Mouse (Mus musculus) c-Kit-negative CD71-positive TER-119-positive erythroid progenitor cells, embryonic 14.5 days (primary cell): ENCODE measurements around the gene Shroom1.
A peak's percentile ranks its signal among the peaks of the same experiment; 100 is the strongest.
"Not testable (repeated sequence)": the region's sequence is repeated elsewhere in the genome, so short reads cannot be mapped to it uniquely, and the experiment has no call there.

Experiments used
- DNase-seq: peaks from one replicate; pipeline ENCODE4 v3.0.0-alpha.2; 2013; ENCODE audit warnings: low read depth, low spot score

Gene Shroom1

GRCm38 (mm10) chr11:53456474-53457371, at the start of gene Shroom1, which contains the start of gene Gm10447:
Shroom1 (plus strand) TSS chr11:53457205.
Gm10447 (minus strand) TSS chr11:53457110.
- DNase-seq = no peak

GRCm38 (mm10) chr11:53411738-53412137, 45.3 kb upstream of the Shroom1 start:
- DNase-seq = no peak

DNA sequence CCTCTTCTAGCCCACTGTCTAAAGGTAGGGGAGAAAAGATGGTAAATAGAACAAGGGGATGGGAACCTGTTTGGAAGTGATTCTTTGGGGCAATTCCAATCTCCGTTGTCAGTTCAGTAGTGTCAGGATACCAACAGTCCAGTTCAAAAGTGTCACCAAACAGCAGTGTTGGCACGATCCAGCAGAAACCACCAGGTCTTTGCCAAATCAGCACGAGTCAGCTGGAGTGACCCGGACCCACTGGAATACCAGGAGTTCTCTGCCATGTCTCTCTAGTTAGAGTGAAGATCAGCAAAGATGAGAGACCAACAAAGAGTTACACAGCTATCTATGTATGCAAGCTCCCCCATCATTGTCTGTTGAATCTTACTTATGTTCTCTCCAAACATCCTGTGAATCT, 43.1 kb upstream of the Shroom1 start:
- no peak for DNase-seq

DNA sequence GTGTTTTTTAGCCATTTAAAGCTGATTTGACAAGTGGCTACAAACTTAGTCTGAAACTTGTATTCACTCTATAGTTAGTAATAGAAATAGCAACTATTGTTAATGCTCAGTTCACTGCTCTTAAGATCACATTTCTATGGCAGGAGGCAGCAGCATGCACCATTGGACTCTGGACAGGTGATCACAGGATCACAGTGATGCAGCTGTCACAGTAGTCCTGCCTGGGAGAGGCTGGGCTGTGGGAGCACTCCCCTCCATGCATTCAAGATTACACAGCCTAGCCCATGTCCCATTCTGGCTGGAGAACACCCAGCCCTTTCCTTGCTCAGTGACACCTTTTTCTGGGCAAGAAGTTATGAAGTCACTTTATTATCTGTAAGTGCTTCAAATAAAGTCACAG, 39.0 kb upstream of the Shroom1 start:
- DNase-seq = no peak

DNA sequence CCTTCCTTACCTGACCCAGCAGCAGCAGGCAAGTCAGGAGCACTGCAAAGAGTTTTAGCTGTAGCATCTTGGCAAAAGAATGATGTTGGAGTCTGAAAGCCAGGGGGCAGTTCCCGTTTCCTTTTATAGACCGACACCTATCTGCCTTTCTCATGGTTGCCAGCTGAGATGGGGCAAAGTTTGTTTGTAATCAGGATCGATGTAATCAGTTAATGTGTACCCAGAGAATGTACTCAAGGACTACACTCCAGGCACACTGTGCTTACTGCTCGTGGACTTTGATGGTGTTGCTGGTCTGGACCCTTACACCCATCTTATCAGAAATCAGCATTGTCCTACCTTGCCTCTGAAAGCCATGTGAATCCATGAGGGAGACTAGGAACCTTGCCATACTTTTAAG, 34.0 kb upstream of the Shroom1 start, which contains the start of gene Leap2:
Gene Leap2 (minus strand): TSS at position 135 of the 400 bp plus-strand sequence.
- no peak for DNase-seq

GRCm38 (mm10) chr11:53424826-53425225, 32.2 kb upstream of the Shroom1 start:
- DNase-seq = no peak

- DNase-seq = no peak
Observed at GRCm38 (mm10) chr11:53425251-53425650, 31.8 kb upstream of the Shroom1 start.

GRCm38 (mm10) chr11:53425711-53426255, 31.2 kb upstream of the Shroom1 start:
- DNase-seq = no peak

GRCm38 (mm10) chr11:53426914-53427313, 30.1 kb upstream of the Shroom1 start:
- DNase-seq = not testable (repeated sequence)

DNA sequence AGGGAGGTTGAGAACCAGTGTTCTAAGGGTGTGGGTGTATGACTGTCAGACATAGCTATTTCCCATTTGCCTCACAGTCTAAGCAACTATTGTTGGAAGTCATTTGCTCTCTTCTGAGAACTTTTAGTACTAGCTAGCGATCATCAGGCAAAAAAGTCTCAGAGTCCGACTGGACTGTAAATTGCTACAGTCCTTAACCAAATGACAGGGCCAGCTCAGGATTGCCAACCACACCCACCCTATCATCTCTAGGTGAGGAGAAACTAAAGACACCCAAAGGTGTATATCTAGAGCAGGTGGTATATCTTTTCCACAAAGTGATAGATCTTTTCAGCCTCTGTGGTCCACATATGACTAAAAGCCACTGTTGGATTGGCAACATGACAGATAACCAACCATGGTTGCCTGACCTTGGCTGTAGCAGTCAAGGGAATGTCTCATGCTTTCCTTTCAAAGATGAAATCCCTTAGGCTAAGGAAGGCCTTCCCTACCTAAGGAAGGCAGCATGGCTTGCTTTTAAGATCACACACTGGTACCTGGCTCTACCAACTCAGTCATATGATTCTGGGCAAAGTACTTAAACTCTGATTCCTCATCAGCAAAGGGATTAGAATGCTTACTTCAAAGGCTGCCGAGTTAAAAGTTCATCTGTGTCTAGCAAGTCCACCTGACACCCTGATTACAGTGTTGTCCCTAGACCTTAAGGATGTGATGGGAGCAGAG, 28.9 kb upstream of the Shroom1 start:
- no peak for DNase-seq

- DNase-seq = no peak
Observed at GRCm38 (mm10) chr11:53428716-53429057, 28.3 kb upstream of the Shroom1 start.

GRCm38 (mm10) chr11:53429182-53429581, 27.8 kb upstream of the Shroom1 start:
- no peak for DNase-seq

GRCm38 (mm10) chr11:53430300-53430669, 26.7 kb upstream of the Shroom1 start:
- peak; percentile 59 for DNase-seq

DNA sequence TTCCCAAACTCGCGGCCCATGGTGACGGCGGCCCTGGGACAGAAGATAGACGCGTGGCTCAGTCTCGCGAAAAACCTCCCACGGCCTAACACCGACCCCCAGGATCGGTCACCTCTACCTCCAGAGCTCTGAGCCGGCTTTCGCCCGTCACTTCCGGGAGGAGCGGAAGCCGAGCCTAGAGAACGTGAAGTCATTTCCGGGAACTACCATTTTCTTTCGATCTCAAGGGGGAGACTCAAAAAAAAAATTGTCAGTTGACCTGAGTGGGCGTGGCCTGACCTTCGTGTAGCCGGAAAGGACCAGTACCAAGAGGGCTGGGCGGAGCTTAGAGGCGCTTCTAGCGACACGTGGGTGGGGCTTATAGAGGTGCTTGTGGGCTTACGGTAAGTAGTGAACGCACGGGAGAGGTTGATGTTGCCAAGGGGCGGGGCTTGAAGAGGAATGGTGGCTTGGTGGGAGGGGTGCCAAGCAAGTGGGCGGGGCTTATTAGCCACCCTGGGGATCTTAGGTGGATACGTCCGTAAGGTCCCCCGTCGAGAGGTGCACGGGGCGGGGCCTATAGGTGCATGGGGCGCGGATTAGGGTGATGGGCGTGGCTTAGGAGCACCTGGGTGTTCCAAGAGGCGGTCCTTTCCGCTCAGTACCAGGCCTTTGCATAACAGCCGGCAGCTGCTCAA, 26.2 kb upstream of the Shroom1 start, which contains the start of the genes Uqcrq and Gdf9:
Gene Uqcrq (minus strand): TSS at position 162 of the 677 bp plus-strand sequence.
Gene Gdf9 (plus strand): TSS at position 354 of the 677 bp plus-strand sequence.
- peak; percentile 100 for DNase-seq

DNA sequence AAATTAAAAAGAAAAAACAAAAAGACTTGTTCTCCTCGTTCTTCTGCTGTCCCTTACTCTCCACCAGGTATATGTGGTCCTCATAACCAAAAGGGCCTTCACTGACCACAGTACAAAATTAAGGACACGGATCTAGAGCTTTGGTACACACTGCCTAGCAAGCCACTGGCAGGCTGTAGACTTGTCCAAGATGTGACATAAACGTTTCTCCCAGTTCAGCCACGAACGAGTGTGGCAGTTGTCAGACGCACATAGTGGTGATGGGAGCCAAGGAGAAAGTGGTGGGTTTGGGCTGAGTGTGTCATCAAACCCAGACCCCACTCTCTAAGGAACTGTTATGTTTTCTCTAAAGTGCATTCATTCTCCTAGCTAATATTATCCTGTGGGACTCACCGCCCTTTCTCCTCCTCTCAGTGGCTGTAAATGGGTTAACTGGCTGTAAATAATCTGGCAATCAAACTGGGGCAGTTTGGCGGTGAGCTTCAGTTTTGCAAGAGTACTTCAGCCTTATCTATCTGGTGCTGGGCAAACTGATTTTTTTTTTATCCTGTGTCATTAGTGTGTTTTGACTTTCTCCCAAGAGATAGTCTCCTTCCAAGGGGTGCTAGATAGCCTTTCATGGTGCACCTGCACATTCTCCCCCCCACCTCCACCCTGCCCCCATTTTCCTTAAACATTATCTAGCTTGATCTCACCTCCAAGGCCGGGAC, 25.5 kb upstream of the Shroom1 start:
- DNase-seq = peak; percentile 26

- no peak for DNase-seq
Observed at GRCm38 (mm10) chr11:53433057-53433456, 23.9 kb upstream of the Shroom1 start.

GRCm38 (mm10) chr11:53435504-53435903, 21.5 kb upstream of the Shroom1 start:
- DNase-seq = no peak

GRCm38 (mm10) chr11:53436338-53436737, 20.7 kb upstream of the Shroom1 start:
- DNase-seq = no peak

DNA sequence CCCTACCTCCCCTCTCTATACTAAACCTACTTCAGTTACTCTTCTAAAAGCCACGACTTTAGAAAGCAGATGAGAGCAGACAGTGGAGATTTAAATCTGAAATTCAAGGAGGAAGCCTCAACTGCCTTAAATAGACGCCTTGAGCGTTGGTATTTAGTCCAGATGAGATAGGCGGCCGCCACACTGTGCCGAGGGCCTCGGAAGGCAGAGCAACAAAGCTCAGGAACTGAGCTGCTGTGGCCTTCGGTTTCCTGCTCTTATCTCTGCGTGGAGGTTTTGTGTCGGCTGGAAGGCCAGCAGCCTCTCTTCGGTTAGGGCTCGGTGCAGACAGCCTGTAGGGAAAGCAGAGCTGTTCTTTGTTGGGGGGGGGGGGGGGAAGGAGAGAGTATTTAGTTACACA, 15.1 kb upstream of the Shroom1 start:
- no peak for DNase-seq

DNA sequence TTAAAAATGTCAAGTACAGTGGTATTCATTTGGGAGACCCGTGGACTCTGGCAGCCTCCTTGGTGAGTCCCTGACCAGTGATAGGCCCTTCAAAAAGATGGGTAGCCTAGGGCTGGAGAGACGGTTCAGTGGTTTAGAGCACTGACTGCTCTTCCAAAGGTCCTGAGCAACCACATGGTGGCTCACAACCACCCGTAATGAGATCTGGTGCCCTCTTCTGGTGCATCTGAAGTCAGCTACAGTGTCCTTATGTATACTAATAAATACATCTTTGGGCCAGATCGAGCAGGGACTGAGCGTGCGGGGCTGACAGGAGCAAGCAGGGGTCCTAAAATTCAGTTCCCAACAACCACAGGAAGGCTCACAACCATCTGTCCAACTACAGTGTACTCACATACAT, 13.1 kb upstream of the Shroom1 start:
- DNase-seq = no peak

DNA sequence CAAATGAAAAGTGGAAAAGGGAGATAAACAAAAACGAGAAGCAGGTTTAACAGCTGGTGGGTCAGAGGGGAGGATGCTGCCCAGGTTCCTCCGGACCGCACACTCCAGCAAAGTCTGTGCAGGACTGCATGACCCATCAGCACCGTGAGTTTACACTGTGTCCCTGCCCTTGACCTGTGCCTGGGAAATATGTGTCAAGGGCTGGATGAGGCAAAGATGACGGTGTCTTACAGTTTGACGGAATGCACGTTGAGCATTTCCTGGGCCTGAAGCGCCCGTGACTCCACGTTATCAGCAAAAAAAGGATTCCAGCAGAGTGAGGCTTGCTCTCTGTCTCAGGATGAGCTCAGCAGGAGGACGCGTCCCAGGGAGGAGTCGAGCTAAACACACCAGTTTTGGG, 11.4 kb upstream of the Shroom1 start:
- no peak for DNase-seq
